Mouse (Mus musculus) embryo, embryonic 11.5 days (tissue): ENCODE measurements at regions not wholly inside any gene's neighbourhood (a gene's known extent, or its start where the extent isn't known, plus 50 kb on each side); places are given as distances from the start of the nearest gene placed in this dataset.

Experiments used
- DNase-seq: peaks from one replicate; pipeline ENCODE4 v3.0.0-alpha.2; 2012; ENCODE audit warnings: low read depth, low spot score

- DNase-seq: no peak
These were observed 183.8 kb upstream of the Sstr1 start for GRCm38 (mm10) chr12:58027796-58028195.

GRCm38 (mm10) chr12:58056368-58056860 lies 155.2 kb upstream of the Sstr1 start:
- no peak for DNase-seq

DNA sequence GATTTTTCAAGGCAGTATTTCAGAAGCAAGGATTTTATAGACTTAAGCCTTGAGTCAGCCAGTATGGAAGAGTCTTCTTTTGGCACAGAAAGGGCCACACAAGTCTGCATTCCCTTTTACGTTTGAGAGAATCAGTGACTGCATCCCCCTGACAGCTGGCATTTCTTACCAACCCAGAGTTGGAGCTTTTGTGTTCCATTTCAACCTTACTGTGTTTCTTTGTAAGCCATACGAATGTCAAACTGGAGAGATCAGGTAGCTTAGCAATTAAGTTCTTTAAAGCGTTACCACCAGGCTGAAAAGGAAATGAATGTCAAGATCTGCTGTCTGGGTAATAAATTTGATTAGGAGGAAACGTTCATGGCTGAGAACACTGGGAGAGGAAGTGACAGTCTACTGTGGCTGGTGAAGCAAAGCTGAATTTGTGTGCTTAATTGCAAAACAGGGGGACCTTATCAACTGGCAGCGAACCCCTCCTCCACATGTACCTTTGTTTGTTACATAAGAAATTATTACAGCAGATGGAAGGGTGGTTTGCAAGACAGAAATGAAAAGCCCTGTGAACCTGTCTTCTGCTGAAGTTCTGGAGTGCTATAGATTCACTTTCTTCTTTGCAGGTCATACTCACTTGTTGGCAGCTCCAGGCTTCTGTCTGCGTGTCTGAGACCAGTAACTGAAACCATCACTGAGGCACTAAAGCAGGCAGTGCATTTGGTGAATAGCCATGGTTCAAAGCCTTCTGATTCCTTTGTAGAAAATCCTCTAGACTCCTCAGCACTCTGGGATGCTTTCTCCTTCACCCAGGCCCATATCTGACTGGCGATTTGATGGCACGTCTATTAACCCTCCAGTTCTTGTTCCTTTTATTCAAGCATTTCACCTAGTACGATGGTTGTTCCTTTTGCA lies 144.0 kb upstream of the Sstr1 start:
- DNase-seq: peak; percentile 7

DNA sequence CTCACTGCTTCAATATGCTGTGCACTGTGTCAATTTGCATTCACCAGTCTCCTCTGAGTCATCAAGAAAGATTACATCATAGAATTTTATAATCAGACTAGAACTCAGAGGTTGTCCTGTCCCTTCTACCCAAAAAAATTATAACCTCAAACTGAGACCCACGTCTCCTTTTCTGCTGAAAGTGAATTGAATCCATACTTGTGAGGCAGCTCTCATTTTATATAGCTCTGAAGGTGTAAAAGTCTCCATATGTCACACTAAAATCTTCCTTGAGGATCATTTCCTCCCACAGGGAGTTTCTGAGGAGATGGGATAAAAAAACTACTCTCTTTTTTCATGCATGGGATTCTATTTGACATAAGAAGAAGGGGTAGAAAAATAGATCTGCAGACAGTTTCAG lies 124.3 kb upstream of the Sstr1 start:
- DNase-seq: no peak

DNA sequence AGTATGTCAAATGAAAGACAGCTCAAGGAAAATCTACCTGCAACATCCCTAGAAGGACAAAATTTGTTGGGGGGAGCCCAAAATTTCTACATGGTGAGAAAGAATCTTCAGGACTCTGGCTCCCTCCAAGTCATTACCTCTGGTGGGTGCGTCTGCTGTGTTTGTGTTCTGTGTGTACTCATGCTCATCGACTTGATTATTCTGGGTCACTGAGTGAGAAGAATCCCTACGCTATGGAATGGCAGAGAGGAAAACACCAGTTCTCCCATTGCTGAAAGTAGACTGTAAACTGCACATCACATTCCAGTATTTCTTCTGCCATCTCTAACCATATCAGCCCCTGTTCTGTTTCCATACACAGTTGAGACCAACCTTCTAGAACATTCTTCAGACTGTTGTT lies 98.9 kb upstream of the Sstr1 start:
- DNase-seq: no peak

GRCm38 (mm10) chr12:58139121-58139520 lies 72.5 kb upstream of the Sstr1 start:
- no peak for DNase-seq

DNA sequence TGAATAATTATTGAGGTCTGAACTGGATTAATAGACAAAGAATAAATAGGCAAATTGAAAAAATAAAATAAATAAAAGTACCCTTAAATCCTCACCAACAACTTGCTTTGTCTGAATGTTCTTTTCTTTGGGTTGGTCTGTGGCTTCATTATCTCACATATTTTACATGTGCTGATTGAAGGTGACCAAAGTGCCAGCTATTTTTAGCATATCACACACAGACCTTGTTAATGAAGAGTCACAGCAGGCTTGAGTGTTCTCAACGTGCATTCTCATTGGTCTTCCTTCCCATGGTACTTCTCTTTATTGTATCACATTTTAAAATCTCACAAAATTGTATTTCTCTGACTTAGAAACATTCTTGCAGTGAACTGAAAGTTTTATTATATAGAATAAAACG lies 59.7 kb upstream of the Sstr1 start:
- no peak for DNase-seq
